Mouse (Mus musculus) stomach, embryonic 15.5 days (tissue): ENCODE data around the gene Wdr75. TPM values are rescaled to one million over a fixed set of nuclear protein-coding genes. Genes with fewer than 3 reads are reported as not detected.

Experiments
- ATAC-seq: fragments of 200-750 bp; cut with Nextera tagmentation; 2 replicates; pipeline ENCODE4 v1.8.0; 2017; ENCODE audit warnings: low read depth, moderate number of reproducible peaks, moderate TSS enrichment; ENCODE audit not compliant: insufficient read depth, low FRiP score
- H3K27ac ChIP-seq: fragments of 300-500 bp; sonication (generic); 2 replicates; pipeline ENCODE4 v1.5.1; 2015; ENCODE audit warnings: mild to moderate bottlenecking, inconsistent platforms
- H3K27me3 ChIP-seq: fragments of 300-500 bp; sonication (generic); replicated peaks from 2 replicates; pipeline ENCODE4 v1.6.1; 2015; ENCODE audit warnings: inconsistent platforms
- H3K36me3 ChIP-seq: fragments of 300-500 bp; sonication (generic); 2 replicates; pipeline ENCODE4 v1.6.1; 2015; ENCODE audit warnings: inconsistent platforms
- H3K4me1 ChIP-seq: fragments of 300-500 bp; sonication (generic); 2 replicates; pipeline ENCODE4 v1.6.1; 2015; ENCODE audit warnings: inconsistent platforms
- H3K4me2 ChIP-seq: fragments of 300-500 bp; sonication (generic); 2 replicates; pipeline ENCODE4 v1.6.1; 2015; ENCODE audit warnings: mild to moderate bottlenecking, inconsistent platforms
- H3K4me3 ChIP-seq: fragments of 300-500 bp; sonication (generic); replicated peaks from 2 replicates; pipeline ENCODE4 v1.5.1; 2015; ENCODE audit warnings: inconsistent platforms
- H3K9ac ChIP-seq: fragments of 300-500 bp; sonication (generic); 2 replicates; pipeline ENCODE4 v1.6.1; 2015; ENCODE audit warnings: inconsistent platforms
- H3K9me3 ChIP-seq: fragments of 300-500 bp; sonication (generic); 2 replicates; pipeline ENCODE4 v1.6.1; 2016; ENCODE audit warnings: inconsistent platforms
- WGBS: fragments of 180-500 bp; shearing (Covaris S2); methylation state at CpG from one replicate; pipeline ENCODE4 v1.1.7; 2015; 5-methylcytosine and 5-hydroxymethylcytosine counted together
- polyA plus RNA-seq: library from polyadenylated mRNA; unstranded; fragments of >200 nt; fragmentation: Nextera tagmentation; extraction: Ambion mirVana; gene quantifications from 2 replicates; pipeline ENCODE4 v1.2.1, GENCODE M21; 2015

Wdr75 gene
- polyA plus RNA-seq, 1 experiment from 2014 or later = 69.0 TPM

GRCm38 (mm10) chr1:45845466-45845865, 50.5 kb downstream of the Wdr75 start:
- WGBS = 89% methylated on average over 1 of the region's 1 CpGs
- no peak overlapping the region for H3K4me2 ChIP-seq
- no peaks in the 10 kb centered on the region for H3K4me1 ChIP-seq

GRCm38 (mm10) chr1:45858038-45858437, 63.1 kb downstream of the Wdr75 start:
- Histone ChIP-seq H3K27ac (no peak overlapping the region), H3K4me1 (0 out of 2 replicates have a peak, but pooled peaks cover 8% of the 10 kb centered on the region), H3K9ac (no peak overlapping the region), H3K9me3 (no peaks in the 10 kb centered on the region), H3K4me2 (no peak overlapping the region), H3K27me3 (no peaks in the 10 kb centered on the region), H3K36me3 (no peaks in the 10 kb centered on the region), H3K4me3 (no peak overlapping the region)
- ATAC-seq = no peak
- 60% methylated on average over 1 of the region's 1 CpGs for WGBS

More at GRCm38 (mm10) chr1:45845466-45845865, 50.5 kb downstream of the Wdr75 start:
- Histone ChIP-seq H3K9ac (no peak overlapping the region), H3K27ac (no peak overlapping the region), H3K27me3 (no peaks in the 10 kb centered on the region), H3K9me3 (no peaks in the 10 kb centered on the region), H3K4me3 (no peak overlapping the region), H3K36me3 (no peaks in the 10 kb centered on the region)
- ATAC-seq = no peak

DNA sequence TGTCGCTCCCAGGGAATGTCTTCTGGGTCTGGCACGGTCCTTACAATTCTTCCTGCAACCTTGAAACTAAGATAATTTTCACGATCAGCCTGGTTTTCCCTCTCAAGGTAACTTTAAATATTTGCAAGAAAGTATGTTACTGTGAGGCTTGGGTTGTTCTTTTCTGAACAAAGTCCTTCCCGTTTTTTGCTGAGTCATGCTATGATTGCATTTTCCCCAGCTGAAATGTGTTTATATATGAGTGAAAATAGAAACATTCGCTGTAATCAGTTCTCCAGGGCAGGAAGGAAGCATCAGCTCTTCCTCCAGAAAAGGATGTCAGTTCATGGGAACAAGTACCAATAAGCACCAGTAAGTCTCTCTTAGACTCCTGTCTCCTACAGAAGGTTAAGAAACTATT, 65.4 kb downstream of the Wdr75 start:
- Histone ChIP-seq H3K4me3 (no peak overlapping the region), H3K27me3 (no peaks in the 10 kb centered on the region), H3K4me1 (peaks cover 10% of the 10 kb centered on the region), H3K4me2 (no peak overlapping the region), H3K9ac (no peak overlapping the region), H3K27ac (peak overlapping the region; percentile 18; the same call in 1 of the 2 replicates), H3K9me3 (no peaks in the 10 kb centered on the region), H3K36me3 (no peaks in the 10 kb centered on the region)
- WGBS = 27% methylated on average over 5 of the region's 5 CpGs
- no peak for ATAC-seq

GRCm38 (mm10) chr1:45861162-45861561, 66.2 kb downstream of the Wdr75 start:
- Histone ChIP-seq H3K9me3 (no peaks in the 10 kb centered on the region), H3K4me1 (peaks cover 15% of the 10 kb centered on the region), H3K4me2 (no peak overlapping the region), H3K4me3 (no peak overlapping the region), H3K36me3 (no peaks in the 10 kb centered on the region), H3K27ac (no peak overlapping the region), H3K27me3 (no peaks in the 10 kb centered on the region), H3K9ac (no peak overlapping the region)
- no peak for ATAC-seq

DNA sequence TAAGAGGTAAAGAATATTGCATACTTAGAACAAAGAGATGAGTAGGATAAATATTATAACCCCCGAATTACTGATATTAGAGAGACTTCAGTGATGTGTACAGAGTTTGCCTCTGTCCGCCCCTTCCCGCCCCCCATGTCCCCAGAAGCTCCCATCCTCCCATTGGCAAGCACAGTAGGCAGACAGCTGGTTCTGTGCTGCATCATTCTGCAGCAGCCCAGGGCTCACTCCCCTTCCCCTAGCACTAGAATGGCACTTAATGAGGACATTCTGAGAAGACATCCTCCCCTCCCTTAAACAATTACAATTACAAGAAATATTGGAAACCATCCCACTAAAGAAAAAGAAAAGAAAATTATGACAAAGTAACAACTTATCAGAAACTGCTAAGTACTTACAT, 68.7 kb downstream of the Wdr75 start:
- Histone ChIP-seq H3K27me3 (no peaks in the 10 kb centered on the region), H3K9ac (no peak overlapping the region), H3K9me3 (no peaks in the 10 kb centered on the region), H3K4me3 (no peak overlapping the region), H3K4me2 (no peak overlapping the region), H3K36me3 (no peaks in the 10 kb centered on the region), H3K4me1 (peaks cover 20% of the 10 kb centered on the region), H3K27ac (no peak overlapping the region)
- ATAC-seq = no peak
- 89% methylated on average over 3 of the region's 3 CpGs for WGBS

- peak; percentile 53; the same call in 1 of the 2 replicates for ATAC-seq
- Histone ChIP-seq H3K9ac (no peak overlapping the region), H3K36me3 (no peaks in the 10 kb centered on the region), H3K27ac (peak overlapping the region; percentile 67), H3K9me3 (no peaks in the 10 kb centered on the region), H3K4me2 (no peak overlapping the region), H3K27me3 (no peaks in the 10 kb centered on the region), H3K4me3 (no peak overlapping the region), H3K4me1 (peaks cover 19% of the 10 kb centered on the region)
- 32% methylated on average over 4 of the region's 4 CpGs for WGBS
Measured at GRCm38 (mm10) chr1:45864564-45865014, 69.6 kb downstream of the Wdr75 start.

GRCm38 (mm10) chr1:45865316-45865715, 70.3 kb downstream of the Wdr75 start:
- no peak for ATAC-seq
- no peaks in the 10 kb centered on the region for H3K9me3 ChIP-seq
- no peak overlapping the region for H3K9ac ChIP-seq
- no peaks in the 10 kb centered on the region for H3K27me3 ChIP-seq
- no peak overlapping the region for H3K4me3 ChIP-seq
- H3K36me3 ChIP-seq = no peaks in the 10 kb centered on the region
- H3K4me2 ChIP-seq = no peak overlapping the region
- WGBS = 22% methylated on average over 1 of the region's 1 CpGs
- H3K4me1 ChIP-seq = peaks cover 13% of the 10 kb centered on the region
- H3K27ac ChIP-seq = peak overlapping the region; percentile 74

GRCm38 (mm10) chr1:45865727-45866126, 70.8 kb downstream of the Wdr75 start:
- no peak overlapping the region for H3K4me3 ChIP-seq
- peak overlapping the region; percentile 74 for H3K27ac ChIP-seq
- no peaks in the 10 kb centered on the region for H3K36me3 ChIP-seq
- no peaks in the 10 kb centered on the region for H3K9me3 ChIP-seq
- 44% methylated on average over 5 of the region's 5 CpGs for WGBS
- ATAC-seq = no peak
- H3K27me3 ChIP-seq = no peaks in the 10 kb centered on the region
- peaks cover 13% of the 10 kb centered on the region for H3K4me1 ChIP-seq
- H3K9ac ChIP-seq = no peak overlapping the region
- no peak overlapping the region for H3K4me2 ChIP-seq

GRCm38 (mm10) chr1:45866288-45867018, 71.5 kb downstream of the Wdr75 start:
- H3K27me3 ChIP-seq = no peaks in the 10 kb centered on the region
- peak overlapping the region; percentile 74; the same call in 1 of the 2 replicates for H3K27ac ChIP-seq
- peaks cover 13% of the 10 kb centered on the region for H3K4me1 ChIP-seq
- no peak for ATAC-seq
- no peak overlapping the region for H3K4me2 ChIP-seq
- 42% methylated on average over 3 of the region's 3 CpGs for WGBS
- no peak overlapping the region for H3K9ac ChIP-seq
- no peaks in the 10 kb centered on the region for H3K9me3 ChIP-seq
- H3K36me3 ChIP-seq = no peaks in the 10 kb centered on the region
- H3K4me3 ChIP-seq = no peak overlapping the region

DNA sequence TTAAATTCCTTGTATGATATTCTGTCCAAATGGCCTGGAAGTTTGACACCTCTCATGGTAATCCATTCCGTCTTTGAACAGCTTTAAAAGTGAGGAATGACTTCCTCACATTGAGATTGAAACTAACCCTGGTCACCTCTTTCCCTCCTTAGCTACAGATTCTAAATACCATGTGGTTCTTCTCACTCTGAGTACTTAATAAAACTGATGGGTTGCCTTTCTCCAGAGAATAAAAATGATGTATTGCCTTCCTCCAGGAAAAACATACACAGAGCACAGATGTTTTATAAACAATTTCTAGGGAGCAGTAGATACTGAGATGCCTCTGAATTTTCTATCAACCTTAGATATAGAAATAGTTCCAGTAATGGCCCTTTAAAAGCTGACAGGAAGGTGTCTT, 73.1 kb downstream of the Wdr75 start:
- Histone ChIP-seq H3K27me3 (no peaks in the 10 kb centered on the region), H3K9me3 (no peaks in the 10 kb centered on the region), H3K36me3 (no peaks in the 10 kb centered on the region), H3K27ac (peak overlapping the region; percentile 71; the same call in 1 of the 2 replicates), H3K4me3 (no peak overlapping the region), H3K9ac (no peak overlapping the region), H3K4me1 (peaks cover 13% of the 10 kb centered on the region), H3K4me2 (no peak overlapping the region)
- 28% methylated on average over 1 of the region's 1 CpGs for WGBS
- ATAC-seq = peak; percentile 33; the same call in 1 of the 2 replicates

GRCm38 (mm10) chr1:45868479-45869137, 73.6 kb downstream of the Wdr75 start:
- Histone ChIP-seq H3K4me2 (no peak overlapping the region), H3K4me3 (no peak overlapping the region), H3K27me3 (no peaks in the 10 kb centered on the region), H3K36me3 (no peaks in the 10 kb centered on the region), H3K9me3 (no peaks in the 10 kb centered on the region), H3K4me1 (peaks cover 13% of the 10 kb centered on the region), H3K9ac (no peak overlapping the region), H3K27ac (peak overlapping the region; percentile 71; the same call in 1 of the 2 replicates)
- 59% methylated on average over 3 of the region's 3 CpGs for WGBS
- no peak for ATAC-seq
